Mouse (Mus musculus) right cerebral cortex, adult 2 months (tissue): ENCODE data around the gene Glp1r.

ENCODE experiments used
- DNase-seq, 2 experiments: peaks; one replicate each; pipeline ENCODE4 v3.0.0; 2021 to 2022; ENCODE audit warnings: low spot score in 2 of 2

Glp1r gene

GRCm38 (mm10) chr17:30912536-30912935 is 10.9 kb downstream of the Glp1r start:
- no peak for DNase-seq

GRCm38 (mm10) chr17:30914264-30914663 is 12.6 kb downstream of the Glp1r start:
- DNase-seq, result no peak

GRCm38 (mm10) chr17:30923566-30923965 is 21.9 kb downstream of the Glp1r start:
- DNase-seq, result no peak

GRCm38 (mm10) chr17:30930827-30931226 is 29.2 kb downstream of the Glp1r start:
- DNase-seq, result no peak

GRCm38 (mm10) chr17:30932836-30933235 is 31.2 kb downstream of the Glp1r start:
- no peak for DNase-seq

GRCm38 (mm10) chr17:30935301-30935700 is 33.7 kb downstream of the Glp1r start:
- no peak for DNase-seq

- no peak for DNase-seq
Measured at GRCm38 (mm10) chr17:30938554-30938953, 36.9 kb downstream of the Glp1r start.

- no peak for DNase-seq
Measured at GRCm38 (mm10) chr17:30948382-30948781, 46.8 kb downstream of the Glp1r start.

- DNase-seq, result peak; percentile 82 to 85
Measured at GRCm38 (mm10) chr17:30950780-30951179, 49.2 kb downstream of the Glp1r start.

- DNase-seq, result no peak
Measured at GRCm38 (mm10) chr17:30951600-30951999, 50.0 kb downstream of the Glp1r start.

- no peak for DNase-seq
Measured at GRCm38 (mm10) chr17:30954340-30954739, 52.7 kb downstream of the Glp1r start, which contains the start of gene Umodl1. Gene Umodl1 (plus strand): TSS chr17:30954640.

- no peak for DNase-seq
Measured at GRCm38 (mm10) chr17:30961936-30962592, 60.4 kb downstream of the Glp1r start.

GRCm38 (mm10) chr17:30962880-30963279 is 61.3 kb downstream of the Glp1r start:
- no peak for DNase-seq

- no peak for DNase-seq
Measured at GRCm38 (mm10) chr17:30969983-30970382, 68.4 kb downstream of the Glp1r start.

GRCm38 (mm10) chr17:30971877-30972276 is 70.3 kb downstream of the Glp1r start:
- peak; percentile 68 to 79 for DNase-seq

- no peak for DNase-seq
Measured at GRCm38 (mm10) chr17:30973332-30973731, 71.7 kb downstream of the Glp1r start.

GRCm38 (mm10) chr17:30977290-30977689 is 75.7 kb downstream of the Glp1r start:
- peak; percentile 10 to 34 for DNase-seq

- DNase-seq, result no peak
Measured at GRCm38 (mm10) chr17:30978556-30978955, 76.9 kb downstream of the Glp1r start.

GRCm38 (mm10) chr17:30983521-30983920 is 81.9 kb downstream of the Glp1r start:
- DNase-seq, result no peak

GRCm38 (mm10) chr17:30990254-30990653 is 88.6 kb downstream of the Glp1r start:
- peak; percentile 37 for DNase-seq
